Mouse (Mus musculus): ENCODE results near the gene Nudt6. TPM values are rescaled to one million over a fixed set of nuclear protein-coding genes. Genes with fewer than 3 reads are reported as not detected.

The Nudt6 gene
- 9.3 and 10.5 TPM in 2 replicates for polyA plus RNA-seq (2015; fragmentation: Nextera tagmentation; extraction: Ambion mirVana)

- under 1% methylated on average over 50 of the region's 50 CpGs for whole genome bisulfite sequencing
- H3K4me1 ChIP-seq = peaks cover 21% of the 10 kb centered on the region
Measured at GRCm38 (mm10) chr3:37420072-37420471, at the start of gene Nudt6. TSS of gene Nudt6 (minus strand) at chr3:37420211.

GRCm38 (mm10) chr3:37469353-37469752, 49.3 kb upstream of the Nudt6 start:
- H3K9ac ChIP-seq (replicated peaks) = no peak overlapping the region
- no peak overlapping the region for H3K4me3 ChIP-seq (replicated peaks)
- no peaks in the 10 kb centered on the region for H3K27me3 ChIP-seq (replicated peaks)
- no peaks in the 10 kb centered on the region for H3K9me3 ChIP-seq (replicated peaks)
- H3K4me1 ChIP-seq = no peaks in the 10 kb centered on the region
- no peaks in the 10 kb centered on the region for H3K36me3 ChIP-seq
- 85% methylated on average over 4 of the region's 4 CpGs for WGBS
- ATAC-seq (ENCODE audit: low FRiP score) = no peak
- no peak overlapping the region for H3K27ac ChIP-seq (replicated peaks)
- no peak overlapping the region for H3K4me2 ChIP-seq

More at GRCm38 (mm10) chr3:37420072-37420471, at the start of gene Nudt6:
- Histone ChIP-seq H3K27ac (replicated peaks) (peak within 1 kb of the TSS; percentile 95), H3K4me3 (replicated peaks) (peak within 1 kb of the TSS; percentile 74), H3K9ac (replicated peaks) (peak within 1 kb of the TSS; percentile 85), H3K4me2 (peak within 1 kb of the TSS; percentile 79), H3K9me3 (replicated peaks) (no peaks in the 10 kb centered on the region), H3K36me3 (no peaks in the 10 kb centered on the region), H3K27me3 (replicated peaks) (no peaks in the 10 kb centered on the region)
- peak; percentile 91 for ATAC-seq (ENCODE audit: low FRiP score)

GRCm38 (mm10) chr3:37468170-37468569, 48.2 kb upstream of the Nudt6 start:
- WGBS = 92% methylated on average over 2 of the region's 2 CpGs
- no peaks in the 10 kb centered on the region for H3K4me1 ChIP-seq
- no peaks in the 10 kb centered on the region for H3K36me3 ChIP-seq
- H3K27ac ChIP-seq (replicated peaks) = no peak overlapping the region
- no peaks in the 10 kb centered on the region for H3K9me3 ChIP-seq (replicated peaks)
- no peak overlapping the region for H3K4me2 ChIP-seq
- H3K27me3 ChIP-seq (replicated peaks) = no peaks in the 10 kb centered on the region
- H3K9ac ChIP-seq (replicated peaks) = no peak overlapping the region
- ATAC-seq (ENCODE audit: low FRiP score) = peak; percentile 79
- no peak overlapping the region for H3K4me3 ChIP-seq (replicated peaks)

GRCm38 (mm10) chr3:37455992-37456391, 36.0 kb upstream of the Nudt6 start:
- H3K9ac ChIP-seq (replicated peaks) = no peak overlapping the region
- H3K4me3 ChIP-seq (replicated peaks) = no peak overlapping the region
- ATAC-seq (ENCODE audit: low FRiP score) = no peak
- no peak overlapping the region for H3K27ac ChIP-seq (replicated peaks)
- no peak overlapping the region for H3K4me2 ChIP-seq
- H3K9me3 ChIP-seq (replicated peaks) = no peaks in the 10 kb centered on the region
- 89% methylated on average over 1 of the region's 1 CpGs for WGBS
- no peaks in the 10 kb centered on the region for H3K4me1 ChIP-seq
- H3K27me3 ChIP-seq (replicated peaks) = no peaks in the 10 kb centered on the region
- 0 out of 2 replicates have a peak, but pooled peaks cover 1% of the 10 kb centered on the region for H3K36me3 ChIP-seq

GRCm38 (mm10) chr3:37443409-37443808, 23.4 kb upstream of the Nudt6 start:
- Histone ChIP-seq H3K4me2 (no peak overlapping the region), H3K4me3 (replicated peaks) (no peak overlapping the region), H3K9me3 (replicated peaks) (no peaks in the 10 kb centered on the region), H3K36me3 (peaks cover 14% of the 10 kb centered on the region), H3K4me1 (no peaks in the 10 kb centered on the region), H3K9ac (replicated peaks) (no peak overlapping the region), H3K27ac (replicated peaks) (no peak overlapping the region), H3K27me3 (replicated peaks) (no peaks in the 10 kb centered on the region)
- no peak for ATAC-seq (ENCODE audit: low FRiP score)
- WGBS = 91% methylated on average over 2 of the region's 2 CpGs

- 90% methylated on average over 1 of the region's 1 CpGs for WGBS
- Histone ChIP-seq H3K36me3 (peaks cover 21% of the 10 kb centered on the region), H3K4me3 (replicated peaks) (no peak overlapping the region), H3K4me2 (no peak overlapping the region), H3K9ac (replicated peaks) (no peak overlapping the region), H3K9me3 (replicated peaks) (no peaks in the 10 kb centered on the region), H3K27ac (replicated peaks) (no peak overlapping the region), H3K27me3 (replicated peaks) (no peaks in the 10 kb centered on the region), H3K4me1 (no peaks in the 10 kb centered on the region)
- ATAC-seq (ENCODE audit: low FRiP score) = no peak
Measured at GRCm38 (mm10) chr3:37439770-37440169, 19.8 kb upstream of the Nudt6 start.

GRCm38 (mm10) chr3:37430359-37430758, 10.3 kb upstream of the Nudt6 start:
- H3K4me1 ChIP-seq = no peaks in the 10 kb centered on the region
- H3K27me3 ChIP-seq (replicated peaks) = no peaks in the 10 kb centered on the region
- no peak for ATAC-seq (ENCODE audit: low FRiP score)
- no peak overlapping the region for H3K9ac ChIP-seq (replicated peaks)
- H3K9me3 ChIP-seq (replicated peaks) = no peaks in the 10 kb centered on the region
- H3K27ac ChIP-seq (replicated peaks) = no peak overlapping the region
- H3K4me3 ChIP-seq (replicated peaks) = no peak overlapping the region
- H3K36me3 ChIP-seq = peaks cover 29% of the 10 kb centered on the region
- no peak overlapping the region for H3K4me2 ChIP-seq

- no peak overlapping the region for H3K9ac ChIP-seq (replicated peaks)
- no peak overlapping the region for H3K4me2 ChIP-seq
- 96% methylated on average over 3 of the region's 3 CpGs for WGBS
- peaks cover 7% of the 10 kb centered on the region for H3K4me1 ChIP-seq
- ATAC-seq (ENCODE audit: low FRiP score) = no peak
- no peaks in the 10 kb centered on the region for H3K27me3 ChIP-seq (replicated peaks)
- H3K36me3 ChIP-seq = peaks cover 16% of the 10 kb centered on the region; the same call in 1 of the 2 replicates
- H3K27ac ChIP-seq (replicated peaks) = no peak overlapping the region
- H3K9me3 ChIP-seq (replicated peaks) = no peaks in the 10 kb centered on the region
- H3K4me3 ChIP-seq (replicated peaks) = no peak overlapping the region
Measured at GRCm38 (mm10) chr3:37426069-37426468, 6.1 kb upstream of the Nudt6 start.

GRCm38 (mm10) chr3:37421179-37421578, 1.2 kb upstream of the Nudt6 start:
- Histone ChIP-seq H3K9me3 (replicated peaks) (no peaks in the 10 kb centered on the region), H3K27me3 (replicated peaks) (no peaks in the 10 kb centered on the region), H3K4me2 (peak overlapping the region; percentile 77), H3K4me3 (replicated peaks) (peak overlapping the region; percentile 74), H3K27ac (replicated peaks) (no peak overlapping the region), H3K36me3 (peaks cover 3% of the 10 kb centered on the region; the same call in 1 of the 2 replicates), H3K9ac (replicated peaks) (peak overlapping the region; percentile 51), H3K4me1 (peaks cover 21% of the 10 kb centered on the region)
- ATAC-seq (ENCODE audit: low FRiP score) = no peak
- 13% methylated on average over 3 of the region's 3 CpGs for WGBS

- under 1% methylated on average over 24 of the region's 24 CpGs for WGBS
- Histone ChIP-seq H3K36me3 (no peaks in the 10 kb centered on the region), H3K4me3 (replicated peaks) (peak overlapping the region; percentile 74), H3K9me3 (replicated peaks) (no peaks in the 10 kb centered on the region), H3K9ac (replicated peaks) (peak overlapping the region; percentile 51), H3K27ac (replicated peaks) (peak overlapping the region; percentile 85), H3K4me2 (peak overlapping the region; percentile 77), H3K27me3 (replicated peaks) (no peaks in the 10 kb centered on the region), H3K4me1 (peaks cover 21% of the 10 kb centered on the region)
- no peak for ATAC-seq (ENCODE audit: low FRiP score)
Measured at GRCm38 (mm10) chr3:37420641-37421040, 630 bp upstream of the Nudt6 start.

- Histone ChIP-seq H3K4me3 (replicated peaks) (peak within 1 kb of the TSS; percentile 74), H3K27me3 (replicated peaks) (no peaks in the 10 kb centered on the region), H3K4me1 (peaks cover 21% of the 10 kb centered on the region), H3K4me2 (peak within 1 kb of the TSS; percentile 79), H3K9ac (replicated peaks) (peak within 1 kb of the TSS; percentile 85), H3K36me3 (no peaks in the 10 kb centered on the region), H3K9me3 (replicated peaks) (no peaks in the 10 kb centered on the region), H3K27ac (replicated peaks) (peak within 1 kb of the TSS; percentile 95)
- peak; percentile 96 for ATAC-seq (ENCODE audit: low FRiP score)
- WGBS = 1% methylated on average over 49 of the region's 50 CpGs
Measured at GRCm38 (mm10) chr3:37419458-37419991, 486 bp downstream of the Nudt6 start, which contains the start of gene Spata5. TSS of gene Spata5 (plus strand) at chr3:37419896.

- Histone ChIP-seq H3K4me1 (peaks cover 21% of the 10 kb centered on the region), H3K4me3 (replicated peaks) (peak overlapping the region; percentile 74), H3K27me3 (replicated peaks) (no peaks in the 10 kb centered on the region), H3K36me3 (no peaks in the 10 kb centered on the region), H3K9me3 (replicated peaks) (no peaks in the 10 kb centered on the region), H3K9ac (replicated peaks) (peak overlapping the region; percentile 85), H3K27ac (replicated peaks) (peak overlapping the region; percentile 95), H3K4me2 (peak overlapping the region; percentile 79)
- WGBS = under 1% methylated on average over 30 of the region's 30 CpGs
- ATAC-seq (ENCODE audit: low FRiP score) = no peak
Measured at GRCm38 (mm10) chr3:37418961-37419457, 1.0 kb downstream of the Nudt6 start.

Measured in neural tube, embryonic 15.5 days (tissue).